Mouse (Mus musculus) kidney, embryonic 16.5 days (tissue): ENCODE data around the gene Nfat5. TPM values are rescaled to one million over a fixed set of nuclear protein-coding genes. Genes with fewer than 3 reads are reported as not detected.

Source experiments
- ATAC-seq: fragments of 200-750 bp; cut with Nextera tagmentation; 2 replicates; pipeline ENCODE4 v1.8.0; 2017; ENCODE audit warnings: moderate TSS enrichment; ENCODE audit not compliant: low FRiP score, low TSS enrichment
- H3K27ac ChIP-seq: fragments of 300-500 bp; sonication (generic); 2 replicates; pipeline ENCODE4 v1.5.1; 2014; ENCODE audit warnings: low read length
- H3K27me3 ChIP-seq: fragments of 300-500 bp; sonication (generic); 2 replicates; pipeline ENCODE4 v1.6.1; 2014; ENCODE audit warnings: low read length, control low read depth, mixed read lengths; ENCODE audit not compliant: insufficient read depth
- H3K36me3 ChIP-seq: fragments of 300-500 bp; sonication (generic); 2 replicates; pipeline ENCODE4 v1.6.1; 2014; ENCODE audit warnings: low read length, control low read depth, mixed read lengths; ENCODE audit not compliant: insufficient read depth
- H3K4me1 ChIP-seq: fragments of 300-500 bp; sonication (generic); 2 replicates; pipeline ENCODE4 v1.6.1; 2014; ENCODE audit warnings: low read length, control low read depth, mixed read lengths; ENCODE audit not compliant: insufficient read depth
- H3K4me2 ChIP-seq: fragments of 300-500 bp; sonication (generic); replicated peaks from 2 replicates; pipeline ENCODE4 v1.6.1; 2014; ENCODE audit warnings: low read depth, low read length
- H3K4me3 ChIP-seq: fragments of 300-500 bp; sonication (generic); 2 replicates; pipeline ENCODE4 v1.5.1; 2014; ENCODE audit warnings: mild to moderate bottlenecking, low read length
- H3K9ac ChIP-seq: fragments of 300-500 bp; sonication (generic); replicated peaks from 2 replicates; pipeline ENCODE4 v1.6.1; 2014; ENCODE audit warnings: low read length
- H3K9me3 ChIP-seq: fragments of 300-500 bp; sonication (generic); 2 replicates; pipeline ENCODE4 v1.6.1; 2016; ENCODE audit warnings: low read length, control low read depth
- WGBS: fragments of 180-500 bp; shearing (Covaris S2); extraction: QIAGEN DNeasy Blood & Tissue Kit; methylation state at CpG from one replicate; pipeline ENCODE4 v1.1.7; 2014; 5-methylcytosine and 5-hydroxymethylcytosine counted together
- polyA plus RNA-seq: library from polyadenylated mRNA; unstranded; fragments of >200 nt; fragmentation: Nextera tagmentation; extraction: Ambion mirVana; gene quantifications from 2 replicates; pipeline ENCODE4 v1.2.1, GENCODE M21; 2015

Gene Nfat5
- polyA plus RNA-seq, 1 experiment from 2014 or later = 21.0 TPM

- H3K36me3 ChIP-seq = peaks cover 24% of the 10 kb centered on the region
- no peak overlapping the region for H3K9ac ChIP-seq
- no peaks in the 10 kb centered on the region for H3K9me3 ChIP-seq
- no peak overlapping the region for H3K27ac ChIP-seq
- 59% methylated on average over 3 of the region's 3 CpGs for WGBS
- ATAC-seq = no peak
- peaks cover 18% of the 10 kb centered on the region; the same call in 1 of the 2 replicates for H3K4me1 ChIP-seq
- H3K4me2 ChIP-seq = no peak overlapping the region
- H3K27me3 ChIP-seq = no peaks in the 10 kb centered on the region
- no peak overlapping the region for H3K4me3 ChIP-seq
Observed at GRCm38 (mm10) chr8:107405935-107406334, 112.7 kb downstream of the Nfat5 start.

GRCm38 (mm10) chr8:107411391-107411790, 118.1 kb downstream of the Nfat5 start:
- Histone ChIP-seq H3K36me3 (peaks cover 69% of the 10 kb centered on the region), H3K4me3 (no peak overlapping the region), H3K9me3 (no peaks in the 10 kb centered on the region), H3K27me3 (no peaks in the 10 kb centered on the region), H3K4me1 (no peaks in the 10 kb centered on the region), H3K4me2 (no peak overlapping the region), H3K27ac (no peak overlapping the region), H3K9ac (no peak overlapping the region)
- no peak for ATAC-seq
- 69% methylated on average over 4 of the region's 4 CpGs for WGBS

- H3K9ac ChIP-seq = no peak overlapping the region
- WGBS = 91% methylated on average over 8 of the region's 8 CpGs
- H3K4me1 ChIP-seq = no peaks in the 10 kb centered on the region
- H3K4me2 ChIP-seq = no peak overlapping the region
- H3K36me3 ChIP-seq = peaks cover 77% of the 10 kb centered on the region
- ATAC-seq = no peak
- H3K27ac ChIP-seq = no peak overlapping the region
- no peaks in the 10 kb centered on the region for H3K27me3 ChIP-seq
- H3K4me3 ChIP-seq = no peak overlapping the region
- H3K9me3 ChIP-seq = no peaks in the 10 kb centered on the region
Observed at GRCm38 (mm10) chr8:107412552-107412951, 119.3 kb downstream of the Nfat5 start.

GRCm38 (mm10) chr8:107413881-107414280, 120.6 kb downstream of the Nfat5 start:
- no peak for ATAC-seq
- Histone ChIP-seq H3K4me1 (no peaks in the 10 kb centered on the region), H3K36me3 (peaks cover 83% of the 10 kb centered on the region), H3K4me2 (no peak overlapping the region), H3K27me3 (no peaks in the 10 kb centered on the region), H3K4me3 (no peak overlapping the region), H3K9me3 (no peaks in the 10 kb centered on the region), H3K9ac (no peak overlapping the region), H3K27ac (no peak overlapping the region)
- 92% methylated on average over 10 of the region's 10 CpGs for WGBS

- Histone ChIP-seq H3K9ac (no peak overlapping the region), H3K36me3 (peaks cover 82% of the 10 kb centered on the region), H3K27me3 (no peaks in the 10 kb centered on the region), H3K9me3 (no peaks in the 10 kb centered on the region), H3K4me2 (no peak overlapping the region), H3K27ac (no peak overlapping the region), H3K4me1 (no peaks in the 10 kb centered on the region), H3K4me3 (no peak overlapping the region)
- WGBS = 89% methylated on average over 12 of the region's 12 CpGs
- ATAC-seq = no peak
Observed at GRCm38 (mm10) chr8:107417001-107417400, 123.7 kb downstream of the Nfat5 start.

- Histone ChIP-seq H3K4me3 (peak overlapping the region; percentile 82), H3K27me3 (no peaks in the 10 kb centered on the region), H3K36me3 (peaks cover 28% of the 10 kb centered on the region), H3K4me2 (peak overlapping the region; percentile 69), H3K27ac (no peak overlapping the region), H3K9ac (peak overlapping the region; percentile 82), H3K9me3 (no peaks in the 10 kb centered on the region), H3K4me1 (peaks cover 13% of the 10 kb centered on the region)
- WGBS = 27% methylated on average over 9 of the region's 9 CpGs
- peak; percentile 26 for ATAC-seq
Observed at GRCm38 (mm10) chr8:107424176-107424575, 130.9 kb downstream of the Nfat5 start.

GRCm38 (mm10) chr8:107424597-107425229, 131.4 kb downstream of the Nfat5 start, which contains the start of gene Nob1:
Nob1 (minus strand) TSS chr8:107425051.
- Histone ChIP-seq H3K9ac (peak within 1 kb of the TSS; percentile 82), H3K4me1 (peaks cover 13% of the 10 kb centered on the region), H3K4me3 (peak within 1 kb of the TSS; percentile 82), H3K36me3 (peaks cover 23% of the 10 kb centered on the region), H3K4me2 (peak within 1 kb of the TSS; percentile 69), H3K9me3 (no peaks in the 10 kb centered on the region), H3K27ac (no peak within 1 kb of the TSS), H3K27me3 (no peaks in the 10 kb centered on the region)
- WGBS = under 1% methylated on average over 50 of the region's 50 CpGs
- peak; percentile 100 for ATAC-seq

GRCm38 (mm10) chr8:107425230-107425597, 131.9 kb downstream of the Nfat5 start:
- 47% methylated on average over 8 of the region's 8 CpGs for WGBS
- Histone ChIP-seq H3K27me3 (no peaks in the 10 kb centered on the region), H3K4me2 (peak overlapping the region; percentile 69), H3K36me3 (peaks cover 19% of the 10 kb centered on the region), H3K4me3 (peak overlapping the region; percentile 82), H3K4me1 (peaks cover 13% of the 10 kb centered on the region), H3K9ac (no peak overlapping the region), H3K9me3 (no peaks in the 10 kb centered on the region), H3K27ac (no peak overlapping the region)
- no peak for ATAC-seq

Other genes starting within 250 kb of the Nfat5 start
- gene Pdf, start 244.9 kb upstream of the Nfat5 start, polyA plus RNA-seq = 56.0 and 59.8 TPM in 2 replicates
- gene Cog8, start 236.8 kb upstream of the Nfat5 start, polyA plus RNA-seq = 35.0 and 35.6 TPM in 2 replicates
- gene Nip7, start 236.6 kb upstream of the Nfat5 start, polyA plus RNA-seq = 82.5 and 87.3 TPM in 2 replicates
- 25.3 and 27.7 TPM in 2 replicates for gene Tmed6, start 227.8 kb upstream of the Nfat5 start, polyA plus RNA-seq
- 14.8 and 18.2 TPM in 2 replicates for gene Terf2, start 196.9 kb upstream of the Nfat5 start, polyA plus RNA-seq
- 138 and 144 TPM in 2 replicates for gene Cyb5b, start 142.8 kb upstream of the Nfat5 start, polyA plus RNA-seq
- 11.1 and 12.6 TPM in 2 replicates for gene Nqo1, start 109.7 kb downstream of the Nfat5 start, polyA plus RNA-seq
- 88.5 and 88.7 TPM in 2 replicates for gene Nob1, start 131.6 kb downstream of the Nfat5 start, polyA plus RNA-seq
- gene Wwp2, start 142.9 kb downstream of the Nfat5 start, polyA plus RNA-seq = 44.8 and 50.0 TPM in 2 replicates